Mouse (Mus musculus) neural tube, embryonic 13.5 days (tissue): ENCODE results near the gene Syngap1. TPM values are rescaled to one million over a fixed set of nuclear protein-coding genes. Genes with fewer than 3 reads are reported as not detected.

Source experiments
- ATAC-seq: fragments of 200-750 bp; cut with Nextera tagmentation; 2 replicates; pipeline ENCODE4 v1.8.0; 2017; ENCODE audit warnings: low read depth, mild to moderate bottlenecking, moderate TSS enrichment, moderate library complexity
- H3K27ac ChIP-seq: fragments of 300-500 bp; sonication (generic); replicated peaks from 2 replicates; pipeline ENCODE4 v1.5.1; 2015; ENCODE audit warnings: moderate library complexity, mild to moderate bottlenecking, inconsistent platforms
- H3K27me3 ChIP-seq: fragments of 300-500 bp; sonication (generic); 2 replicates; pipeline ENCODE4 v1.6.1; 2015; ENCODE audit warnings: mild to moderate bottlenecking, inconsistent platforms
- H3K36me3 ChIP-seq: fragments of 300-500 bp; sonication (generic); 2 replicates; pipeline ENCODE4 v1.6.1; 2015; ENCODE audit warnings: mild to moderate bottlenecking, inconsistent platforms
- H3K4me1 ChIP-seq: fragments of 300-500 bp; sonication (generic); replicated peaks from 2 replicates; pipeline ENCODE4 v1.6.1; 2015; ENCODE audit warnings: inconsistent platforms
- H3K4me2 ChIP-seq: fragments of 300-500 bp; sonication (generic); 2 replicates; pipeline ENCODE4 v1.6.1; 2015; ENCODE audit warnings: inconsistent platforms, mild to moderate bottlenecking, moderate library complexity
- H3K4me3 ChIP-seq: fragments of 300-500 bp; sonication (generic); 2 replicates; pipeline ENCODE4 v1.5.1; 2015; ENCODE audit warnings: mild to moderate bottlenecking, inconsistent platforms
- H3K9ac ChIP-seq: fragments of 300-500 bp; sonication (generic); 2 replicates; pipeline ENCODE4 v1.6.1; 2015; ENCODE audit warnings: moderate library complexity, mild to moderate bottlenecking, inconsistent platforms
- H3K9me3 ChIP-seq: fragments of 300-500 bp; sonication (generic); 2 replicates; pipeline ENCODE4 v1.6.1; 2016; ENCODE audit warnings: inconsistent platforms
- WGBS: fragments of 180-500 bp; shearing (Covaris S2); methylation state at CpG from one replicate; pipeline ENCODE4 v1.1.7; 2015; 5-methylcytosine and 5-hydroxymethylcytosine counted together
- polyA plus RNA-seq: library from polyadenylated mRNA; unstranded; fragments of >200 nt; fragmentation: Nextera tagmentation; extraction: Ambion mirVana; gene quantifications from 2 replicates; pipeline ENCODE4 v1.2.1, GENCODE M21; 2015

The Syngap1 gene
- polyA plus RNA-seq, 1 experiment from 2014 or later: 4.1 TPM

- H3K27me3 ChIP-seq: no peaks in the 10 kb centered on the region; the same call in 1 of the 2 replicates
- no peaks in the 10 kb centered on the region for H3K9me3 ChIP-seq
- ATAC-seq: no peak
- H3K36me3 ChIP-seq: no peaks in the 10 kb centered on the region
- H3K27ac ChIP-seq: no peak overlapping the region
- peaks cover 6% of the 10 kb centered on the region for H3K4me1 ChIP-seq
- no peak overlapping the region for H3K4me2 ChIP-seq
- no peak overlapping the region for H3K9ac ChIP-seq
- WGBS: 29% methylated on average over 9 of the region's 9 CpGs
- no peak overlapping the region for H3K4me3 ChIP-seq
Measured at GRCm38 (mm10) chr17:27004431-27004830, 63.4 kb downstream of the Syngap1 start.

GRCm38 (mm10) chr17:27004903-27005485 lies 63.9 kb downstream of the Syngap1 start:
- H3K27me3 ChIP-seq: no peaks in the 10 kb centered on the region; the same call in 1 of the 2 replicates
- H3K9ac ChIP-seq: no peak overlapping the region
- H3K36me3 ChIP-seq: no peaks in the 10 kb centered on the region
- no peaks in the 10 kb centered on the region for H3K9me3 ChIP-seq
- WGBS: 37% methylated on average over 19 of the region's 19 CpGs
- ATAC-seq: no peak
- peaks cover 6% of the 10 kb centered on the region for H3K4me1 ChIP-seq
- H3K4me3 ChIP-seq: no peak overlapping the region
- H3K27ac ChIP-seq: no peak overlapping the region
- H3K4me2 ChIP-seq: no peak overlapping the region

GRCm38 (mm10) chr17:27005644-27006043 lies 64.6 kb downstream of the Syngap1 start:
- H3K27me3 ChIP-seq: no peaks in the 10 kb centered on the region; the same call in 1 of the 2 replicates
- no peaks in the 10 kb centered on the region for H3K9me3 ChIP-seq
- 64% methylated on average over 11 of the region's 11 CpGs for WGBS
- no peaks in the 10 kb centered on the region; the same call in 1 of the 2 replicates for H3K4me1 ChIP-seq
- no peak overlapping the region for H3K4me3 ChIP-seq
- no peak overlapping the region for H3K27ac ChIP-seq
- ATAC-seq: no peak
- no peak overlapping the region for H3K4me2 ChIP-seq
- H3K9ac ChIP-seq: no peak overlapping the region
- no peaks in the 10 kb centered on the region for H3K36me3 ChIP-seq

GRCm38 (mm10) chr17:27008277-27008676 lies 67.2 kb downstream of the Syngap1 start:
- Histone ChIP-seq H3K9ac (no peak overlapping the region), H3K9me3 (no peaks in the 10 kb centered on the region), H3K27ac (no peak overlapping the region), H3K36me3 (no peaks in the 10 kb centered on the region), H3K4me3 (no peak overlapping the region), H3K27me3 (no peaks in the 10 kb centered on the region; the same call in 1 of the 2 replicates), H3K4me1 (peaks cover 13% of the 10 kb centered on the region), H3K4me2 (no peak overlapping the region)
- ATAC-seq: no peak
- WGBS: 71% methylated on average over 2 of the region's 2 CpGs

GRCm38 (mm10) chr17:27011167-27011566 lies 70.1 kb downstream of the Syngap1 start:
- Histone ChIP-seq H3K9ac (no peak overlapping the region), H3K4me3 (no peak overlapping the region), H3K36me3 (no peaks in the 10 kb centered on the region), H3K27me3 (no peaks in the 10 kb centered on the region), H3K4me2 (no peak overlapping the region), H3K9me3 (no peaks in the 10 kb centered on the region), H3K4me1 (peaks cover 13% of the 10 kb centered on the region), H3K27ac (no peak overlapping the region)
- WGBS: 92% methylated on average over 10 of the region's 10 CpGs
- ATAC-seq: no peak

- 57% methylated on average over 14 of the region's 14 CpGs for WGBS
- H3K4me2 ChIP-seq: peak overlapping the region; percentile 14; the same call in 1 of the 2 replicates
- no peaks in the 10 kb centered on the region for H3K36me3 ChIP-seq
- H3K4me3 ChIP-seq: no peak overlapping the region
- ATAC-seq: no peak
- peaks cover 13% of the 10 kb centered on the region for H3K4me1 ChIP-seq
- H3K9me3 ChIP-seq: no peaks in the 10 kb centered on the region
- H3K27me3 ChIP-seq: no peaks in the 10 kb centered on the region
- H3K9ac ChIP-seq: 0 out of 2 replicates have a peak overlapping the region, but pooled peaks have one; percentile 31
- no peak overlapping the region; the same call in 1 of the 2 replicates for H3K27ac ChIP-seq
Measured at GRCm38 (mm10) chr17:27011998-27012672, 71.1 kb downstream of the Syngap1 start.

- ATAC-seq: no peak
- Histone ChIP-seq H3K27ac (no peak overlapping the region; the same call in 1 of the 2 replicates), H3K36me3 (no peaks in the 10 kb centered on the region), H3K4me2 (peak overlapping the region; percentile 14; the same call in 1 of the 2 replicates), H3K9me3 (no peaks in the 10 kb centered on the region), H3K9ac (peak overlapping the region; percentile 31; the same call in 1 of the 2 replicates), H3K27me3 (no peaks in the 10 kb centered on the region), H3K4me3 (no peak overlapping the region), H3K4me1 (peaks cover 18% of the 10 kb centered on the region)
- WGBS: 19% methylated on average over 6 of the region's 6 CpGs
Measured at GRCm38 (mm10) chr17:27012909-27013308, 71.9 kb downstream of the Syngap1 start.

GRCm38 (mm10) chr17:27017564-27018499 lies 76.8 kb downstream of the Syngap1 start:
- WGBS: 8% methylated on average over 34 of the region's 34 CpGs
- peak overlapping the region; percentile 44 for H3K4me3 ChIP-seq
- peaks cover 34% of the 10 kb centered on the region for H3K36me3 ChIP-seq
- H3K9ac ChIP-seq: peak overlapping the region; percentile 63
- H3K9me3 ChIP-seq: no peaks in the 10 kb centered on the region
- ATAC-seq: peak; percentile 66
- H3K4me2 ChIP-seq: peak overlapping the region; percentile 71
- H3K27ac ChIP-seq: peak overlapping the region; percentile 61; the same call in 1 of the 2 replicates
- H3K27me3 ChIP-seq: no peaks in the 10 kb centered on the region
- H3K4me1 ChIP-seq: peaks cover 15% of the 10 kb centered on the region

GRCm38 (mm10) chr17:27018555-27019196 lies 77.6 kb downstream of the Syngap1 start:
- Histone ChIP-seq H3K4me2 (peak overlapping the region; percentile 71), H3K36me3 (peaks cover 41% of the 10 kb centered on the region), H3K9ac (peak overlapping the region; percentile 63; the same call in 1 of the 2 replicates), H3K4me1 (peaks cover 12% of the 10 kb centered on the region), H3K9me3 (no peaks in the 10 kb centered on the region), H3K4me3 (peak overlapping the region; percentile 44), H3K27me3 (no peaks in the 10 kb centered on the region), H3K27ac (peak overlapping the region; percentile 61; the same call in 1 of the 2 replicates)
- peak; percentile 23; the same call in 1 of the 2 replicates for ATAC-seq
- 38% methylated on average over 12 of the region's 12 CpGs for WGBS

GRCm38 (mm10) chr17:27021076-27021475 lies 80.0 kb downstream of the Syngap1 start:
- Histone ChIP-seq H3K36me3 (peaks cover 63% of the 10 kb centered on the region), H3K4me3 (no peak overlapping the region), H3K4me2 (no peak overlapping the region), H3K27ac (no peak overlapping the region), H3K9ac (no peak overlapping the region), H3K4me1 (peaks cover 12% of the 10 kb centered on the region), H3K27me3 (no peaks in the 10 kb centered on the region), H3K9me3 (no peaks in the 10 kb centered on the region)
- ATAC-seq: no peak
- WGBS: 91% methylated on average over 13 of the region's 14 CpGs

- ATAC-seq: no peak
- Histone ChIP-seq H3K9me3 (no peaks in the 10 kb centered on the region), H3K27me3 (no peaks in the 10 kb centered on the region), H3K36me3 (peaks cover 66% of the 10 kb centered on the region), H3K4me2 (no peak overlapping the region), H3K27ac (no peak overlapping the region), H3K4me1 (peaks cover 13% of the 10 kb centered on the region), H3K4me3 (no peak overlapping the region), H3K9ac (no peak overlapping the region)
- 93% methylated on average over 9 of the region's 9 CpGs for WGBS
Measured at GRCm38 (mm10) chr17:27021736-27022135, 80.7 kb downstream of the Syngap1 start.
